Mouse (Mus musculus) cortical plate, adult 2 months (tissue): ENCODE measurements around the gene Ghr.

Experiments used
- CTCF ChIP-seq: fragments of 200-500 bp; IDR thresholded peaks from 2 replicates; pipeline ENCODE4 v1.5.1; 2011; ENCODE audit warnings: mild to moderate bottlenecking, control low read depth, low read length; ENCODE audit not compliant: insufficient read depth; ENCODE audit errors: extremely low read depth
- POLR2A ChIP-seq: fragments of 200-500 bp; IDR thresholded peaks from 2 replicates; pipeline ENCODE4 v1.6.1; 2011; ENCODE audit warnings: mild to moderate bottlenecking, low read length, control low read depth; ENCODE audit not compliant: insufficient read depth; ENCODE audit errors: extremely low read depth

GRCm38 (mm10) chr15:3497946-3498580 lies 85.2 kb downstream of the Ghr start:
- TF ChIP-seq POLR2A (no peak), CTCF (no peak)
